Mouse (Mus musculus): ENCODE measurements at regions not wholly inside any gene's neighbourhood (a gene's known extent, or its start where the extent isn't known, plus 50 kb on each side); places are given as distances from the start of the nearest gene placed in this dataset.

DNA sequence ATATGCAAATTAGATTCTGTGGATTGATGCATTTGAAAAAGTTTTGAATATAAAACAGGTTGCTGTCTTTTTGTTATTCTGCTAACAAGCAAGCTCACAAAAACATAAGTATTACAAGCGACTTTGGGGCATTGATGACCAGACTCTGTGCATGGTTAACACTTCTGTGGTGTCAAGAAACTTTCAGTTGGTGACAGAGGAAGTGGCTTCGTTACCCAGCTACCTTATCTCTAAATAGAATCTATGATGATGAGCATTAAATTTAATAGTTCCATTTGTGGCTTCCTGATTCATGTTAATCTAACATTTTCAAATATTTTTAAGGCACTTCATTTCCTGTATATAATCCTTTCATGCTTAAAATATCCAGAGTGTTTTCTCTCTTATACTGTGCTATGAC lies 100.8 kb downstream of the Tm2d1 start:
- Histone ChIP-seq H3K27ac (ENCODE audit: insufficient read depth, low read depth, low read length) (no peak overlapping the region), H3K4me3 (ENCODE audit: insufficient read depth, low read depth, low read length) (no peak overlapping the region), H3K4me1 (ENCODE audit: control insufficient read depth, insufficient read depth, low read length) (no peaks in the 10 kb centered on the region), H3K27me3 (replicated peaks; ENCODE audit: control insufficient read depth, insufficient read depth, low read length) (no peaks in the 10 kb centered on the region), H3K36me3 (ENCODE audit: control insufficient read depth, insufficient read depth, low read length) (no peaks in the 10 kb centered on the region)
- DNase-seq, result no peak
- TF ChIP-seq CTCF (conservative IDR thresholded peaks at IDR 0.05; ENCODE audit: insufficient read depth, insufficient read length, low read depth, low read length) (no peak), POLR2A (IDR thresholded peaks at IDR 0.05; ENCODE audit: low read depth, low read length) (no peak)
- WGBS, result 64% methylated on average over 2 of the region's 2 CpGs

DNA sequence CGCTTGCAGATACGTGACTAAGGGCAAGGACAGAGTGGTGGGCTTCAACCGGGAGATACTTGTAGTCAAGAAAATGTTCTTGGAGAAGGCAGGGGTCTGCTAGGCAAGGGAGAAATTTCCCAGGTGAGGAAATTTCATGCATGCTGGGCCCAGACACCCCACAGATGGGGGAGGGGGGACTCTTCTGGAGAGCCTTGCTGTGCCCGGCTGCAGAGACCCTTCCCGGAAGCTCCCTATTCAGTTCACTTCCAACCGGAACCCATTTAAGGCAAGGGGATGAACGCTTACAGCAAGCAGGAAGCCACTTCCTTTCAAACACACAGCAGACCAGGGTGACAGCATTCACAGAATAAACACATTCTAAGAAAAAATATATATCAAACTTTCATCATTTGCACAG lies 124.8 kb downstream of the Tm2d1 start:
- Histone ChIP-seq H3K4me1 (ENCODE audit: control insufficient read depth, insufficient read depth, low read length) (no peaks in the 10 kb centered on the region), H3K36me3 (ENCODE audit: control insufficient read depth, insufficient read depth, low read length) (no peaks in the 10 kb centered on the region), H3K27ac (ENCODE audit: insufficient read depth, low read depth, low read length) (no peak overlapping the region), H3K4me3 (ENCODE audit: insufficient read depth, low read depth, low read length) (no peak overlapping the region), H3K27me3 (replicated peaks; ENCODE audit: control insufficient read depth, insufficient read depth, low read length) (no peaks in the 10 kb centered on the region)
- no peak for DNase-seq
- WGBS, result 75% methylated on average over 7 of the region's 7 CpGs
- TF ChIP-seq POLR2A (IDR thresholded peaks at IDR 0.05; ENCODE audit: low read depth, low read length), result no peak

DNA sequence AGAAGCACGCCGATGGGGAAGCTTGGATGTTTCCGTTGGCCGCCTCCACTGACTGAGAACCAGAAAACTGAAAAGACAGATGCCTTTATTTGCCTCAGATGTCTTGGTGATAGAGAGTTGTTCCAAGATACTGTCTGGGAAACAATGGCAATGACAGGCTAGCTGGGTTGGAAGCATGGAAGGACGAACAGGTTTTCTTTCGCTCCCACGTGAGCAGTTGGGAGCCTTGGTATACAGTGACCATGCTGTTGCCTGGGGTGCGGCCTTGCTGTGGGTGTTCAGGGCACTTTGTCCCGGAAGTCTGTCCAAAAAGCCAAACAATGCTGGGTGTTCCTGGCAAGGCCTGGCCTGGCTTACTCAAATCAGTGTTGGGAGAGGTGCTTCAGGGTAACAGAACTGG lies 125.4 kb downstream of the Tm2d1 start:
- H3K4me1 ChIP-seq (ENCODE audit: control insufficient read depth, insufficient read depth, low read length), result no peaks in the 10 kb centered on the region
- H3K36me3 ChIP-seq (ENCODE audit: control insufficient read depth, insufficient read depth, low read length), result no peaks in the 10 kb centered on the region
- DNase-seq, result no peak
- H3K27ac ChIP-seq (ENCODE audit: insufficient read depth, low read depth, low read length), result no peak overlapping the region
- no peak overlapping the region for H3K4me3 ChIP-seq (ENCODE audit: insufficient read depth, low read depth, low read length)
- no peak for TF ChIP-seq CTCF (conservative IDR thresholded peaks at IDR 0.05; ENCODE audit: insufficient read depth, insufficient read length, low read depth, low read length)
- TF ChIP-seq POLR2A (IDR thresholded peaks at IDR 0.05; ENCODE audit: low read depth, low read length), result no peak
- no peaks in the 10 kb centered on the region for H3K27me3 ChIP-seq (replicated peaks; ENCODE audit: control insufficient read depth, insufficient read depth, low read length)
- WGBS, result 94% methylated on average over 9 of the region's 9 CpGs

DNA sequence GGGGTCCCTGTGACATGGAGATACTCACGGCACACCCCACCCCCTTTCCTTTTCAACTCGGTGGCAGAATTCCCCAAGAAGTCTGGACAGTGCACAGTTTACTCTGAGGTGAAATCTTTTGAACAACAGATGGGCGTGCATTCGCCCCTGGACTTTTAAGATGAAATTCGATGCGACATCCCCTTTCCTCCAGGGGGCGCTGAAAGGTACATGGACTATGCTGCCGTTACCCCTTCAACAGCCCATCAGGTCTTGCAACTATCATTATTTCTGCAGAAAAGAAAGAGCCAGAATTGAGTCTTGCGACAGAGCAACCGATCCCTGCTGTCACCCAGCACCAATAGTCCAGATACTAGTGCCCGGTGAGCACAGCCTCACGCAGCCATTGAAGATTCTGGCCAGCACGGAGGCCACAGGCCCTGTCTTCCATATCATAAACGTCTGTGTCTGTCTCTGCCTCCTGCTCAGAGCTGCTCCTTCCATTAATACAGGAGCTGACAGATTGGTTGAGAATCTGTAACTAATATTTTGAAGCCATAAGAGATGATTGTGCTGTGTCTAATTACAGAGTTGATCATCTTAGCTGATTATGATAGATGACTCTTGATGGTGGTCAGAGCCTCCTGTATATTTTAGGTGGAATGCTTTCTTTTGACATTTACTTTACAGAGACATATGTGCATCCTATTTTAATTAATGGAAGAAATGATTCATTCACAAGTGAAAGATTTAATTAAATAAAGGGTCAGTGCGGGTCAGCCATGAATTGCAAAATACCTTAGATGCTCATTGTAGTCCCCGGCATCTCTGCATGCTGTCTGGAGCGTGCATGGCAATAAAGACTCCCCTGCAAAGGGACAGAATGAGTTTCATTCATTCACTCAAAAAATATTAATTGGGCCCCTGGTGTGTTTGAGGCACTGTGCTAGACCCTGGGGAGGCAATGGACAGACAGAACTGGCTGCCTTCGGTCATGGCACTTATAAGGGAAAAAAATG lies 128.0 kb downstream of the Tm2d1 start:
- Histone ChIP-seq H3K36me3 (ENCODE audit: control insufficient read depth, insufficient read depth, low read length) (no peaks in the 10 kb centered on the region), H3K4me1 (ENCODE audit: control insufficient read depth, insufficient read depth, low read length) (no peaks in the 10 kb centered on the region), H3K27me3 (replicated peaks; ENCODE audit: control insufficient read depth, insufficient read depth, low read length) (no peaks in the 10 kb centered on the region), H3K27ac (ENCODE audit: insufficient read depth, low read depth, low read length) (no peak overlapping the region), H3K4me3 (ENCODE audit: insufficient read depth, low read depth, low read length) (no peak overlapping the region)
- 67% methylated on average over 18 of the region's 18 CpGs for WGBS
- peak; percentile 30 for DNase-seq
- TF ChIP-seq POLR2A (IDR thresholded peaks at IDR 0.05; ENCODE audit: low read depth, low read length) (no peak), CTCF (conservative IDR thresholded peaks at IDR 0.05; ENCODE audit: insufficient read depth, insufficient read length, low read depth, low read length) (peak; percentile 49)

GRCm38 (mm10) chr4:98243941-98244929 lies 138.9 kb downstream of the Tm2d1 start:
- TF ChIP-seq POLR2A (IDR thresholded peaks at IDR 0.05; ENCODE audit: low read depth, low read length) (no peak), CTCF (conservative IDR thresholded peaks at IDR 0.05; ENCODE audit: insufficient read depth, insufficient read length, low read depth, low read length) (no peak)
- Histone ChIP-seq H3K4me1 (ENCODE audit: control insufficient read depth, insufficient read depth, low read length) (no peaks in the 10 kb centered on the region), H3K27me3 (replicated peaks; ENCODE audit: control insufficient read depth, insufficient read depth, low read length) (no peaks in the 10 kb centered on the region), H3K27ac (ENCODE audit: insufficient read depth, low read depth, low read length) (no peak overlapping the region), H3K4me3 (ENCODE audit: insufficient read depth, low read depth, low read length) (no peak overlapping the region), H3K36me3 (ENCODE audit: control insufficient read depth, insufficient read depth, low read length) (no peaks in the 10 kb centered on the region)
- 12% methylated on average over 15 of the region's 16 CpGs for WGBS
- peak; percentile 19 for DNase-seq

DNA sequence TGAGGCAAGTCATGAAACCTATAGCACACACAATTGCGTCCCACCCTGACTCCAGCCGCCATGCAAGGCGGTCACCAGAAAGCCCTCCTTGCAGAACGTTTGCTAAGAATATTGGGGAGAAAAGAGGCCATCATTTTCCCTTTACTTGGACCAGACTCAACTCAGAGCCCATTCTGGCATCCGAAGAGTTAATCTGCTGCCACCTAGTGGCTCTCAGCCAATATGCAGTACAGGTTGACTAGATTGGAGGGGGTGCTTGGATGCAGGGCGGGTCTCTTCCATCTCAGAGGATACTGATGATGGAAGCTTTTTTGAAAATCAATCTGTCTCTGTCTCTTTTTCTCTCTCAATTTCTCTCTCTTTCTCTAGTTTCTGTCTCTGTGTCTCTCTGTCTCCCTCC lies 139.6 kb downstream of the Tm2d1 start:
- TF ChIP-seq POLR2A (IDR thresholded peaks at IDR 0.05; ENCODE audit: low read depth, low read length) (no peak), CTCF (conservative IDR thresholded peaks at IDR 0.05; ENCODE audit: insufficient read depth, insufficient read length, low read depth, low read length) (peak; percentile 50; the same call in 1 of the 2 replicates)
- no peak overlapping the region for H3K4me3 ChIP-seq (ENCODE audit: insufficient read depth, low read depth, low read length)
- peak; percentile 50 for DNase-seq
- H3K4me1 ChIP-seq (ENCODE audit: control insufficient read depth, insufficient read depth, low read length), result no peaks in the 10 kb centered on the region
- WGBS, result 11% methylated on average over 6 of the region's 6 CpGs
- no peaks in the 10 kb centered on the region for H3K36me3 ChIP-seq (ENCODE audit: control insufficient read depth, insufficient read depth, low read length)
- no peaks in the 10 kb centered on the region for H3K27me3 ChIP-seq (replicated peaks; ENCODE audit: control insufficient read depth, insufficient read depth, low read length)
- H3K27ac ChIP-seq (ENCODE audit: insufficient read depth, low read depth, low read length), result no peak overlapping the region

Data from kidney, adult 2 months (tissue).